Mouse (Mus musculus) erythroblast, adult 5-6 weeks (primary cell): ENCODE data around the gene Tmem174. TPM values are rescaled to one million over a fixed set of nuclear protein-coding genes. Genes with fewer than 3 reads are reported as not detected.

ENCODE experiments used
- ATAC-seq: replicated peaks from 2 replicates; pipeline ENCODE4 v1.8.0; 2016; ENCODE audit warnings: moderate number of reproducible peaks, mild to moderate bottlenecking, moderate TSS enrichment, inconsistent platforms; ENCODE audit not compliant: poor library complexity, low FRiP score, severe bottlenecking
- total RNA-seq, 2 experiments: library from RNA; stranded (forward) in 1 of 2; stranded (reverse) in 1 of 2; fragments of 150-400 nt in 1 of 2; fragments of 200-764, 138-1000 nt in 1 of 2; gene quantifications; 2 replicates each; pipeline versions ENCODE4 v1.2.3 to v1.2.4; 2015 to 2017; ENCODE audit warnings: low replicate concordance in 2 of 2

The Tmem174 gene
- total RNA-seq, 2 experiments from 2014 or later: not detected

DNA sequence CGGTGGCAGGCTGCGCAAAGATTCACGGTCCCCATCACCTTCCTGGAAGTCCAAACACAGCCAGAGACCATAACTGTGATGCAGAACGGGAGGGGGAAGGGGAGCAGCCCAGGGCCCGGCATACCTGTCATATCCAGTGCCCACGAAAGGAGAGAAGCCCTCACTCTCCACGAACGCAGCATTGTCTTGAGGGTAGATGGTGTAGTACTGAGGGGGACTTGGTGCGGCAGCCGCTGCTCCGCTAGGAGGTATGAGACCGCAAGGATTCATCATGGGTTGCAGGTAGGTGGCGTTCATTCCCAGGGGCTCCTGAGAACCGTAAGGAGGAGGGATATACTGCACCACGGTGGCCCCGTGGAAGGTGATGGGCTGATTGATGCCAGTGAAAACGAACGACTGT is 639 bp downstream of the Tmem174 start:
- ATAC-seq: no peak

DNA sequence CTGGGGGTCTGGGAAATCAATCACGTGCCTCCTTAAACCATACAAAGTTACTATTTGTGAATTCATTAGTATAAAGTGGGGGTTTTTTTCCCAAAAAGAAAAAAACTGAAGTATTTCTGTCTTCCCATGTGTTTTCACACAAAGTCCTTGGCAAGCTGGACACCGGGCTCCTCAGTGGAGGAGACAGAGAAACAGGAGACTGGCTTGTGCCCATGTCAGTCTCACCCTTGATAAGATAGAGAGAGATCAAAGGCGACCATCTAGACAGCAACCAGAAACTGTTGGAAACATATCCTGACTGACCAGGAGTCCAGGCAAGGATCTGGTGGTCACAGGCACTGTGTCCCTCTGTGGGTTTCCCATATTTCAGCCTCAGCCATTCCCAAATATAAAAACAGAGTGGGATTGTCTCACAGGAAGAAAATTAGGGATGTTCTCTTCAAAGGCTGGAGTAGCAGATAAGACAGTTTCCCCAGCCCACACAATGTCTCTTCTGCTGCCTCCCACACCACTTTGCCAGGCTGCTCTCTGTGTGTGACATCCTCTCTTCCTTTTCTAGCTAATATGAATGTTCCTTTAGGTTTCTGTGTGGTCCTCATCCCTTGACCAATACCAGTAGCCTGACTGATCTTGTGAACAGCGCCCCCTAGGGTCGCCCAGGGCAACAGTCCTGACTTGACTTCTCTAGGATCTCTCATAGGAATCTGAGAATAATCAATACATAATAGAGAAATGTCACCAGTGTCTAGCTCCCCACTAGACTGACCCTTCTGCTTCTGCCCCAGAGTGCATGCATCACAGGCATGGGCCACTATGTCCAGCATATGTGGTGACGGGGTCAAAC is 3.3 kb downstream of the Tmem174 start:
- ATAC-seq: no peak

DNA sequence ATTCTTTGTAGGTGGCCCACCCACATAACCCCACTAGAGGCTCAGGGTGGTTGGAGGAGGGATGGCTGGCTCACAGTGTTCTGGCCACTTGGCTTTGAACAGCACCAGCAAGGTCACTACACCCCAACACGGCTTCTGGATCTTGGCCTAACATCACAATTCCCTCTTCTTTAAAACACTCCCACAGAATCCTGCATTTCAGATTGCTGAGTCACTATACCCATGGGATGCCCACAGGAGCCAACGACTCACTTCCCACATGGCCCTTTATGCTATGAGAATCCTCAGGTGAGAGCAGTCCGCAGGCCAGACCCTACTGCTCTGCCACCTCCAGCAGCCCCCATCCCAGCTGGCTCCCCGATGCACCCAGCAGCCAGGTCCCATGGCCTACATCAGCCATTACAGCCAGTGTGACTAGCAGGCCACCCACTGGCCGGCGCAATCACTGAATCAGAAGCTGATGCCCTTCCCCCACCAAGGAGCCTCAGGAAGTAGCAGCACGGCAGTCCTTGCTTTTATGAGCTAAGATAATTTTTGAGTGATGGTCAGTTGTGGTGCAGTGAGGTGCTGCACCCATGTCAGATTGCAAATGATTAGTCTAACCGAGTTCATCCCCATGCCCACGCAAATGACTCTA is 4.8 kb downstream of the Tmem174 start:
- no peak for ATAC-seq

DNA sequence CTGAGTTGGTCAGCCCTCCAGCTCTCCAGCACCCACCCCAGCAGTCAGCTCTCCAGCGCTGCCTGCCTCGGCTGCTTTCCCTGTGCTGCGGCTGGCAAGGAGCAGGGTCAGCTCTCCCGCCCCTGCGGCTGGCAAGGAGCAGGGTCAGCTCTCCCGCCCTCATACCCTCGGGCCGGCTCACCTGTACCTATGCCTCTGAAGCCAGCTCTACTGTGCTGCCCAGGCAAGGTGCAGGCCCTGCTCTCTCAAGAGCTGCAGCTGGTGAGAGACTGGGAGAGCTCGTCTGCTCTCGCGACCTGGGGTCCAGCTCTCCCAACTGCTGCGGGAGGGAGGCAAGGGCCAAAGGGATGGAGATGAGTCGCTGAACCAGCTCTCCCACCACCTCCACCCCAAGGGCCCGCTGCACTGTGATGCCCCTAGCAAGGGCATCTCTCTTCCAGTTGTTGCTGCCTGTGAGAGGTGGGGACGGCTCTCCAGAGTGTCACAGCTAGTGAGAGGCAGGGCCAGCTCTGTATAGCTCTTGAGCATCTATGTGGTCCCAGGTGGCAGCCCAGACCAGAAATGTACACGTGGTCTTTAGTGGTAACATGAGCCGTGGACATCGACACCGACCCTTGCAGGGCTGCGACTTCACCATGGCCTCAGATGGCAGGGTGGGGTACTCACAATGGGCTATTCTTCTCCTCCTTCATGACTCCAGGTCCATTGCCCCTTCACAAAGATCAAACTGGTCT is 5.9 kb downstream of the Tmem174 start:
- no peak for ATAC-seq

DNA sequence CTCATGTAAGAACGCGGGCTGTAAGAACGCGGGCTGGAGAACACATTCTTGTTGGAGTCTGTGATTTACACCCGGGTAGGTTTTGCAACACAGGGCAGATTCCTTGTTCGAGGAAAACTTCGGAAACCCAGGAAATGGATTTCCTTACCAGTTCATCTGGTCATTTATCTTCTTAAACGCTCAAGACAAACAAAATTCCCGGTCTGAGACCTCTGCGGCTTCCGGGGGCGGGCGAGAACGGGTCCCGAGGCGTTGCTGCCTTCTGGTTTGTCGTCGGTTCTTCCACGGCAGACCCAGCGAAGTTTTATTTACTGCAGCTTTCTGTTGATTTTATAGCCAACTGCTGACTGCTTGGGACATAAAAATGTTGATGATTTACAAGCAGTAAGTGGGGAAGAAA is 10.5 kb downstream of the Tmem174 start:
- ATAC-seq: no peak

DNA sequence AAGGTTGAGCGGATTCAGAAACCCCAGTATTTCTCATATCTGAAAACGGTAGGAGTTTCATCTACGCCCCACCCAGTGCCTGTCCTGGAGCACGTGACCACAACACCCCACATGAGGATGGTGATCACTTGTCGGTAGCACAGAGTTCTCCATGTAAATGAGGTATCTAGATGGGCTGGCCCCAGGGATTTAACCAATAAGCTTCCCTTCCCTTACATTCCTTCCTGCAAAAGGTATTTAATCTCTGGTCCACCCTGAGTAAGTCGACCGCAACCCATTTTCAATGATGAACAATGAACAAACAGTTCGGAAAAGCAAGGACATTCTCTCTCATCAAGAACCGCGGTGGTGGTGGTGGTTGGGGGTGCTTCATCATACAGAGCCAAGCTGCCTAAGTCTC is 12.7 kb downstream of the Tmem174 start:
- ATAC-seq: no peak

DNA sequence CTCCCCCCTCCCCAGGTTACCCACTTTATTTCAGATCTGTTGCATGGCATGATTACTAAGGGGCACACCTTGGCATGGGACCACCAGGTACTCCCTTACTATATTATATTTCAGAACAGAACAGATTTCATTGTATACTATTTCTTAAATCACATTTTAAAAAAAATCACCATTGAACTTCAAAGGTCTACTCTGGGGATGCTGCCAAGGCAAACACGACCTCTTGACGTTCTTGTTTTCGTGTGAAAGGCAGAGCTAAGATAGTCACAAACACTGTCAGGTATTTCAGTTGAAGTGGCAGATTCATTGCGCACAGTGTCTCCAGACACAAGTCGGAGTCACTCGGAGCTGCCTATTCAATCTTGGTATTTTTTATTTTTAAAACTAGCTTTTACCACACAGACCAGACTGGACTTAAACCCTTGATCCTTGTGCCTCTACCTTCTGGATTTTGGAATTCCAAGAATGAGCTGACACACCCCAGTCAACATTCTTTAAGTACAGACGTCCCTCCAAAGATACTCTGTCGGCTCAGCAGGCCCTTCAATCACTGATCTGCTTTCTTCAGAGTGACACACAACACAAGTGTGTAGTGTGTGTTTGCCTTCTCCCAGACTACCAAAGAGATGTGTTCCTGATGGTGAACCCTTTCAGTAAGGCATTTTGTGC is 14.2 kb downstream of the Tmem174 start:
- no peak for ATAC-seq

DNA sequence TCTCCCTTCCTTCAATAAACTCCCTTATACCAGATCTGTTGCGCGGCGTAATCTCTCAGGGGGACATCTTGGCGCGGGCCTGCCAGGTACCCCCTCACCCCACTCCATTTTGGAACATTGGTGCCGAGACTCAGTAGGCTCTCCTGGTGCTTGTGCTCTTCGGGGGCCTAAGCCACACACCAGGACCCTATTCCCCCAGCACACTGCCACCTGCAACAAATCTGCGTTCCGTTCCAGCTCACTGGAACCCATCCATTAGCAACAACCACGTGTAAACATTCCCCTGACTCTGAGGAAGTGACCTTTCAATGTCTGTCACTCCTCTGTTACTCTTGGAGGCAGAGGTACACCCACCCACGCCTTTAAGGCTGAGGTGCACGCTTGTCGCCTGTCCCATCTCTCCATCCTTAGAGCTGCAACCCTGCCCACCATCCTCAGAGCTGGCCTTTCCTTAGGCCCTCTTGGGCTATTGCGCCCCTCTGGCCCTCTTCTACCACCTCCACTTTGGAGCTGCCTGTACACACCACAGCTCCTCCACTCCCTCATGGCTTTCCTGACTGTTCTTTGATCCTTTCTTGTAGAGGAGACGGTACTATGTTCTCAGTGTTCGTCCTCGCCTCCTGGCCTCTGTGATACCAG is 19.7 kb downstream of the Tmem174 start:
- no peak for ATAC-seq

DNA sequence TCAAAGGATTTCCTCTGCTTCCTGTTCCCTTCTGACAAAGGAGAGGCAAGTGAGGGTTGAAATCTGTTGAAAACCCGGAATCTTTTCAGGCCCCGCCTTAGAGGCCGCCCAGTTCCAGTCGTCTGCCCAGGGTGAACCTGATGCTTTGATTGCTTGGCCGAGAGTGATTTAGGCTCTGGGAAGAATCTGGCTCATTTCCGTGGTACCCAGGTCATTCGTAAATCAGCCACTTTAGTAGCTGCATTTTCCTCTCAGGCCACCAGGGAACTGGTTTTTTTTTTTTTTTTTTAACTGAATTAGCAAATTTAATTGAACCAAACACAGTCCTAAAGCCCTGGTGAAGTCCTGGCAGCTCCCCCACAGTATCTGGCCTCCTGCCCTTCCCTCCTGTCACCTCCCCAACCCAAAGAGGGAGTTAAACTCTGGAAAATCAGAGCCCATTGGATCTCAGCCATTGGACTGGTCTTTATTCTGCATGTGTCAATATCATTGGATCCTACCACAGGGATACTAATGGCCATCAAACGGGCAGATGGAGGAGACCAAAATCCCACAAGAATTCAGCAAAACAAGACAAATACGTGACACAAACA is 29.2 kb downstream of the Tmem174 start:
- no peak for ATAC-seq

DNA sequence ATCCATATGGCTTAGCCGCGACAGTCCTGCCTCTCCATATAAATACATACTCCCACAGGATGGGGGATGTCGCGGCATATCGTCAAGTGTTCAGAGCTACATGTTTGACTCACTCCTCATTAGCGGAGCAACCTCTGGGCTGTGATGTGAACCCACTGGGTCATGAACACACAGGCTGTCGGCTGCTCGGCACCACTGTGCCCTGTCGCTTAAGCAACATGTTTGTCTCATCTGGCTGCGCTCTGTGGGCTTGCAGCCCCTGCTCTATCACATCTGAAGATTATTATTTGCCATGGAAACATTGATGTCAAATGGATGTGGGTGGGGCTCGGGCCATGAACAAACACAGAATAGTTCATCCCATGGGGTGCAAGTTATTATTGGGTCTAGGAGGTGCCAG is 33.4 kb downstream of the Tmem174 start:
- ATAC-seq: no peak

DNA sequence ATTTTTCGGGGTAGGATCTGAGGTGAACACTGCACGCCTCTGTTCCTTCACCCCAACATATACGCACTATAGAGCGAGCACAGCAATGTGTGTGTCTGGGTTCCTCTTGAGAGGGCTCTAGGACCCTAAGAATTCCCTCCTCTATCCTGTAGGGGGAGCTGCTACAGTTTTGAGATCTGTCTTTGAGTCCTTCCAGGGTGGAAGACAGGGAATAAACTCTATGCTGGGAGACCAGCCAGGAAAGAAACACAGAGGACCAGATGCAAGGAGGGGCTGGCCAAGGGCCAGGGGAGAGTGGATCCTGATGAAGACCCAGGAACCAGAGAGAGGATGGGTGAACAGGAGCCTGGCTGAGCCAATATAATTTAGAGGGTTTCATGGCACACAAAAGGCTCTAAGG is 40.5 kb downstream of the Tmem174 start:
- ATAC-seq: no peak

DNA sequence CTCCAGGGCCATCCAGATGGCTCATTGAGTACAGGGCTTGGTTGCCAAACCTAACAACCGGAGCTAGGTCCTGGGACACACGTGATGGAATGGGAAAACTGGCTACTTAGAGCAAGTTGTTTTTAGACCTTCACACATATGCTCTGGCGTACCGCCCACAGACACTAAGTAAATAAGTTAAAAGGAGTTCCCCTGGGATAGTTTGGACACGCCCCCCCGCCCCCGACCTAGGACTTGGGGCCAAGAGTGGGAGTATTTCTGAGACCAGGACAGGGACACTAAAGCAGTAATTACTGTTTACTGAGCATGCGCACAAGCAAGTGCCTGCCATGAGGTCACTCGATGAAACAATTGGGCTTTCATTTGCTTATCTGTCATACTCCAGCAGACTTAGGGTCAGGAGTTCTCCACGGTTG is 42.5 kb downstream of the Tmem174 start:
- no peak for ATAC-seq

DNA sequence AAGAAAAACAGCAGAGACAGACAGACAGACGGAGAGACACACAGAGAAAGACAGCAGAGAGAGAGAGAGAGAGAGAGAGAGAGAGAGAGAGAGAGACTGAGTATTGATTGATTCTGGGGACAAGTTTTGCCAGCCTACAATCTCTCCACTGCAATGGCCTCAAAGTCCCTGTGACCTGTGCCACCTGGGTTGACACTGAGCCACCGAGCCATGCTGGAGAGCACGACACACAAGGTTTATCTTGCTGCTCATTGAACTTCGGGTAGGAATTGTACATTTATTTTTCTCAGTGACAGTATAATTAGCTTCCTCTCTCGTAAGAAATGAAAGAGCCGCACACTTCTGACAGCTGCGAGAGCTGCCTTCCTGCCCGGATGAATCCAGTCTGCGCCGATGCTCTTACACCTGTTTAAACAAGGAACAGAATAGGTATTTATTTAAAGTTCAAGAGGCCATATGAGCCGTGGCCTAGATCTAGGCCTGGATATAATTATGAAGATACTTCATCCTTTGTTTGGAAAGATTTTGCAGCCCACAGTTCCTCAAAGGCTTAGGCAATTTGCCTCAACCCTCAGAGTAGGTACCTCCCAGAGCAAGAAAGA is 43.2 kb downstream of the Tmem174 start:
- no peak for ATAC-seq

DNA sequence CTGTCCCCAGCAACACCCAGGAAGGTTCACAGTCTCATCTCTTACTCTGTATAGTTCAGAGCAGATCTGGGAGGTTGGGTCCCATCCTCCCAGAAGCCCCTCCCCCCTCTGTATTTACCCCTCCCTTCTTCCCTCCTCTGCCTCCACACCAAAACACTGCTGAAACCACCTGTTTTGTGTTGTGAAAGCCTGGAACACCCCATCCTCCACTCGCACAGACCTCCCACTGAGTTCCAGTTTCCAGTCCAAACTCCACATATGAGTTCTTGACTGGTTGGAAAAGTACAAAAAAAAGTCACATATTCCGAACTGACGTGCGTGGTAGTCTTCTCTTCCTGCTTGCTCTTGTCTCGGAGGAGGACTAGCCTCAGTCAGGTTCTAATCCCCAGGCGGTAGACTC is 45.8 kb downstream of the Tmem174 start:
- ATAC-seq: no peak

DNA sequence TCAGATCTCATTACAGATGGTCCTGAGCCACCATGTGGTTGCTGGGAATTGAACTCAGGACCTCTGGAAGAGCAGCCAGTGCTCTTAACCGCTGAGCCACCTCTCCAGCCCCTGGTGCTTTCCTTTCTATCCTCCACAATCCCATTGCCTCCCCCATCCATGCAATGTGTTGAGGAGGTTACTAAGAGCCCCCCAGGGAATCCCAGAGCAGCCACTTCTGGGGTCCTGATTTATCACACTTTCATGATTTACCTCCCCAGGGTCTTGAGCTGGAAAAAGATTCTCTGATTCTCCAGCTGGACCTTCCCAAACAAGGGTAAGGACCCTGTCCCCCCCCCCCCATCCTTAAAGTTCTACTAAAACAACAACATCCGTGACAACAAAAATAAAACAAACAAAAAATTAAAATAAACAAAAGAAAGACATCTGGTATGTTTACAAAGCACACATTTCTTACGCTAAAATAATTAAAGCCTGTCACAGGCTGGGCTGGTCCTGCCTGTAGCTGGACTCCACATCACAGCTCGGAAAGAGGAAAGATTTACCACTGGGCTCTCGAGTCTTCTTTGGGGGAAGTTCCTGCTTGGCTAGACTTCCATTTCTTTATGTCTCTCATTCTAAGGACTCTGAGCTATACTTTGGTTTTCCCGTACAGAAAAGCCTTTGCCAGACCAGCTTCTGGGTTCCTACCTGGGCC is 46.4 kb downstream of the Tmem174 start:
- ATAC-seq: no peak

DNA sequence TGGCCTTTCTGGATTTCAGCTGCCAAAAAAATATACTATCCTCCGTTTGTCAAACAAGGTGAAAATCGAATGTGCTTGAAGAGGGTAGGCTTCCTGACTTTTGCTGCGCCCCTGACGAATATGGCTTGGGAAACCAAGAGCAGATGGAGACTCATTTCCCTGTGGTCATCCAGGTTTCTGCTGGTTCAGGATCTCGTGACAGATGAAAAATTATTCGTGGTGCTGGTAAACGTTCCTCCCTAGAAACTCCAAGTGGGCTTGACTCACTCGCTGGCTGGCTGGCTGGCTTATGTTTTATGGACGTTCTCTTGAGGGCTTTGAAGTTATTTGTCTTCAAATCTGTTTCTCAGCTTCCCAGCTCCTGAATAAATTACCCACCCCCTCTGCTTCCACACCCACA is 47.6 kb downstream of the Tmem174 start:
- ATAC-seq: no peak

DNA sequence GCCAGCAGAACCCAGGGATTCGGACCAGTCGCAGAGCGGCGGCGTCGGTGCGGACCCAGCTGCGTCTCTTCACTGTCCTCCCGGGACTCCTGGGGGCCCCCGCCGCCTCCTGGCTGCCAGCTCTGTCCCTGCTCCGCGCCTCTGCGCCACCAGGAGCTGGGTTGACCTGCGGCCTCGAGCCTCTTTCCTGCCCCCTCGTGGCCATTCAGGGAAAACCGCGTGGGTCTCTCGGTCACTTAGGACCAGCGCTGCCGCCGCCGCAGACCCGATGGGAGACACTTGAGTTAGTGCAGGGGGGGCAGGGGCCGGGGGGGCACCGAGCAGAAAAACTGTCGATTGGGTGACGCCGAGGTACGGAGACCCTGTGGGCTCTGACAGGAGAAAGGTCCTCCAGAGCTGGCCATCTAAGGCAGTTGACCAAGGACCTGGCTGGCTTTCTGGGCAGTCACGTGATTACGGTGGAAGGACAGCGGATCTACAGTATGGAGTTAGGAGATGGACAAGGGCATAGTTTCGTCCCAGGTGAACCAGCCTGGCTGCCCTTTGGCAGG is 48.2 kb downstream of the Tmem174 start:
- ATAC-seq: no peak; the same call in 1 of the 2 replicates

DNA sequence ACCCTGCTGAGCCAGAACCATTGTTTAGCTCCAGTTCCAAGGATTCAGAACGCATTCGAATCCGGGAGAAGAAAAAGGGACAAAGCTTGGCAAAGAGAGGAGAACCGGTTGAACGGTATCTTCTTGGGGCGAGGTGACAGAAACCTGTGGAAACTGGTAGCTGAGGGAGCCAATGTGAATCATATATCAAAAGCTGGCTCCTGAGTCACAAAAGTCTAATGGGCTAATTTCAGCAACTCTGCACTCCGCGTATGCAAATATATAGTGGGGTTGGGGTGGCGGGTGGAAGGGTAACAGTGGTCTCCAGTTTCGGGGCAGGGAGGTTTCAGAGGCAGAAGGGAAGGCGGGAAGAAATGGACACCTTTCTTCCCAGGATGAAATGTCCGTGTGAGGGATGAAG is 48.7 kb downstream of the Tmem174 start:
- no peak for ATAC-seq
